Mouse (Mus musculus): ENCODE results near the gene Prss38.

- TF ChIP-seq ZNF384 (IDR thresholded peaks at IDR 0.05; ENCODE audit: low read depth, low read length) (no peak), CHD2 (IDR thresholded peaks at IDR 0.05; ENCODE audit: low read depth, low read length) (no peak)
These were observed 44.9 kb downstream of the Prss38 start for GRCm38 (mm10) chr11:59330560-59330959.
